Mouse (Mus musculus) hindbrain, embryonic 15.5 days (tissue): ENCODE results near the gene Sdk1. TPM values are rescaled to one million over a fixed set of nuclear protein-coding genes. Genes with fewer than 3 reads are reported as not detected.
A peak's percentile ranks its signal among the peaks of the same experiment; 100 is the strongest.

Experiments
- ATAC-seq: fragments of 200-750 bp; cut with Nextera tagmentation; 2 replicates; pipeline ENCODE4 v1.8.0; 2017; ENCODE audit warnings: low read depth, moderate number of reproducible peaks, moderate TSS enrichment; ENCODE audit not compliant: low FRiP score
- H3K27ac ChIP-seq: fragments of 300-500 bp; sonication (generic); replicated peaks from 2 replicates; pipeline ENCODE4 v1.5.1; 2015; ENCODE audit warnings: mild to moderate bottlenecking, inconsistent platforms
- H3K27me3 ChIP-seq: fragments of 300-500 bp; sonication (generic); 2 replicates; pipeline ENCODE4 v1.6.1; 2015; ENCODE audit warnings: control low read depth, inconsistent platforms
- H3K36me3 ChIP-seq: fragments of 300-500 bp; sonication (generic); 2 replicates; pipeline ENCODE4 v1.6.1; 2015; ENCODE audit warnings: control low read depth, inconsistent platforms
- H3K4me1 ChIP-seq: fragments of 300-500 bp; sonication (generic); replicated peaks from 2 replicates; pipeline ENCODE4 v1.6.1; 2015; ENCODE audit warnings: control low read depth, inconsistent platforms
- H3K4me2 ChIP-seq: fragments of 300-500 bp; sonication (generic); 2 replicates; pipeline ENCODE4 v1.6.1; 2015; ENCODE audit warnings: moderate library complexity, mild to moderate bottlenecking, inconsistent platforms
- H3K4me3 ChIP-seq: fragments of 300-500 bp; sonication (generic); 2 replicates; pipeline ENCODE4 v1.5.1; 2015; ENCODE audit warnings: mild to moderate bottlenecking, inconsistent platforms
- H3K9ac ChIP-seq: fragments of 300-500 bp; sonication (generic); 2 replicates; pipeline ENCODE4 v1.6.1; 2015; ENCODE audit warnings: inconsistent platforms
- H3K9me3 ChIP-seq: fragments of 300-500 bp; sonication (generic); 2 replicates; pipeline ENCODE4 v1.6.1; 2016; ENCODE audit warnings: control low read depth, inconsistent platforms
- WGBS: fragments of 180-500 bp; shearing (Covaris S2); methylation state at CpG from one replicate; pipeline ENCODE4 v1.1.7; 2015; 5-methylcytosine and 5-hydroxymethylcytosine counted together
- polyA plus RNA-seq: library from polyadenylated mRNA; unstranded; fragments of >200 nt; fragmentation: Nextera tagmentation; extraction: Ambion mirVana; gene quantifications from 2 replicates; pipeline ENCODE4 v1.2.1, GENCODE M21; 2015

Gene Sdk1
- polyA plus RNA-seq, 1 experiment from 2014 or later, result 2.5 TPM

- H3K9ac ChIP-seq, result no peak overlapping the region
- no peak for ATAC-seq
- no peaks in the 10 kb centered on the region for H3K27me3 ChIP-seq
- H3K4me2 ChIP-seq, result no peak overlapping the region
- WGBS, result 39% methylated on average over 3 of the region's 3 CpGs
- no peak overlapping the region for H3K27ac ChIP-seq
- H3K4me3 ChIP-seq, result no peak overlapping the region
- no peaks in the 10 kb centered on the region for H3K36me3 ChIP-seq
- no peaks in the 10 kb centered on the region for H3K9me3 ChIP-seq
- H3K4me1 ChIP-seq, result peaks cover 3% of the 10 kb centered on the region; the same call in 1 of the 2 replicates
Measured at GRCm38 (mm10) chr5:141884111-141884647, 642.9 kb downstream of the Sdk1 start.

- Histone ChIP-seq H3K9me3 (no peaks in the 10 kb centered on the region), H3K27me3 (no peaks in the 10 kb centered on the region), H3K4me2 (no peak overlapping the region), H3K36me3 (no peaks in the 10 kb centered on the region), H3K4me3 (no peak overlapping the region), H3K27ac (no peak overlapping the region), H3K9ac (no peak overlapping the region), H3K4me1 (peaks cover 16% of the 10 kb centered on the region)
- 50% methylated on average over 10 of the region's 10 CpGs for WGBS
- no peak for ATAC-seq
Measured at GRCm38 (mm10) chr5:141886006-141886405, 644.7 kb downstream of the Sdk1 start.

GRCm38 (mm10) chr5:141889766-141890165, 648.5 kb downstream of the Sdk1 start:
- peaks cover 16% of the 10 kb centered on the region for H3K4me1 ChIP-seq
- no peak overlapping the region for H3K4me3 ChIP-seq
- no peak overlapping the region for H3K9ac ChIP-seq
- WGBS, result 35% methylated on average over 9 of the region's 9 CpGs
- H3K27ac ChIP-seq, result no peak overlapping the region
- H3K27me3 ChIP-seq, result no peaks in the 10 kb centered on the region
- no peaks in the 10 kb centered on the region for H3K36me3 ChIP-seq
- H3K9me3 ChIP-seq, result no peaks in the 10 kb centered on the region
- no peak for ATAC-seq
- H3K4me2 ChIP-seq, result 0 out of 2 replicates have a peak overlapping the region, but pooled peaks have one; percentile 6

GRCm38 (mm10) chr5:141896402-141896801, 655.1 kb downstream of the Sdk1 start:
- no peak for ATAC-seq
- Histone ChIP-seq H3K27ac (no peak overlapping the region), H3K4me1 (no peaks in the 10 kb centered on the region), H3K4me2 (no peak overlapping the region), H3K27me3 (no peaks in the 10 kb centered on the region), H3K36me3 (no peaks in the 10 kb centered on the region), H3K9me3 (no peaks in the 10 kb centered on the region), H3K4me3 (no peak overlapping the region), H3K9ac (no peak overlapping the region)
- 81% methylated on average over 8 of the region's 8 CpGs for WGBS

DNA sequence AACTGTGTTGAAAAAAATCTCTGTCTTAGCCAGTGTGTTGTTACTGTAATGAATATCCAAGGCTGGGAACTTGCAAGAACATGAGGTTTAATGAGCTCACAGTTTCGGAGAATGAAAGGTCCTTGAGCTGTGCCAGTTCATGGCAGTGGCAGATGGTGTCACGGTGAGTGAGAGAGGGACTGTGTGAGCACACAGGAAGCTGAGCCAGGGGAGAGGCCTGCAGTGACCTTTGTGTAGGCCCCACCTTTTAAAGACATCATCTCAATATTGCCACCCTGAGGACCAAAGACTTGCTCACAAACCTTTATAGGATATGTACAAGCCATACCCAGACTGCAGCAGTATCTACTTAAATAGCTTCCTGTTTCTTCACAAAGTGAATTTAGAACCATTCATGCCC, 656.2 kb downstream of the Sdk1 start:
- H3K4me2 ChIP-seq, result no peak overlapping the region
- H3K36me3 ChIP-seq, result no peaks in the 10 kb centered on the region
- H3K9me3 ChIP-seq, result no peaks in the 10 kb centered on the region
- no peak overlapping the region for H3K4me3 ChIP-seq
- no peaks in the 10 kb centered on the region for H3K27me3 ChIP-seq
- no peak overlapping the region for H3K9ac ChIP-seq
- no peak overlapping the region for H3K27ac ChIP-seq
- no peak for ATAC-seq
- peaks cover 1% of the 10 kb centered on the region; the same call in 1 of the 2 replicates for H3K4me1 ChIP-seq
- WGBS, result 65% methylated on average over 2 of the region's 2 CpGs

- H3K27ac ChIP-seq, result no peak overlapping the region
- no peaks in the 10 kb centered on the region for H3K27me3 ChIP-seq
- no peak for ATAC-seq
- no peak overlapping the region for H3K9ac ChIP-seq
- WGBS, result 87% methylated on average over 7 of the region's 7 CpGs
- no peaks in the 10 kb centered on the region for H3K36me3 ChIP-seq
- H3K4me3 ChIP-seq, result no peak overlapping the region
- no peak overlapping the region for H3K4me2 ChIP-seq
- H3K9me3 ChIP-seq, result no peaks in the 10 kb centered on the region
- H3K4me1 ChIP-seq, result peaks cover 8% of the 10 kb centered on the region; the same call in 1 of the 2 replicates
Measured at GRCm38 (mm10) chr5:141899751-141900150, 658.5 kb downstream of the Sdk1 start.

GRCm38 (mm10) chr5:141902544-141903250, 661.4 kb downstream of the Sdk1 start:
- Histone ChIP-seq H3K4me2 (no peak overlapping the region), H3K4me3 (no peak overlapping the region), H3K36me3 (no peaks in the 10 kb centered on the region), H3K9ac (no peak overlapping the region), H3K9me3 (no peaks in the 10 kb centered on the region), H3K27me3 (no peaks in the 10 kb centered on the region), H3K27ac (no peak overlapping the region), H3K4me1 (peaks cover 16% of the 10 kb centered on the region; the same call in 1 of the 2 replicates)
- 56% methylated on average over 16 of the region's 16 CpGs for whole genome bisulfite sequencing
- ATAC-seq, result 0 out of 2 replicates have a peak, but pooled peaks have one; percentile 23

GRCm38 (mm10) chr5:141910444-141910843, 669.2 kb downstream of the Sdk1 start:
- Histone ChIP-seq H3K27me3 (no peaks in the 10 kb centered on the region), H3K27ac (no peak overlapping the region), H3K4me2 (no peak overlapping the region), H3K4me3 (no peak overlapping the region), H3K4me1 (peaks cover 13% of the 10 kb centered on the region; the same call in 1 of the 2 replicates), H3K9me3 (no peaks in the 10 kb centered on the region), H3K9ac (no peak overlapping the region), H3K36me3 (no peaks in the 10 kb centered on the region)
- no peak for ATAC-seq
- WGBS, result 79% methylated on average over 3 of the region's 3 CpGs

- 62% methylated on average over 8 of the region's 8 CpGs for WGBS
- ATAC-seq, result no peak
- H3K9ac ChIP-seq, result no peak overlapping the region
Measured at GRCm38 (mm10) chr5:141910886-141911285, 669.6 kb downstream of the Sdk1 start.

DNA sequence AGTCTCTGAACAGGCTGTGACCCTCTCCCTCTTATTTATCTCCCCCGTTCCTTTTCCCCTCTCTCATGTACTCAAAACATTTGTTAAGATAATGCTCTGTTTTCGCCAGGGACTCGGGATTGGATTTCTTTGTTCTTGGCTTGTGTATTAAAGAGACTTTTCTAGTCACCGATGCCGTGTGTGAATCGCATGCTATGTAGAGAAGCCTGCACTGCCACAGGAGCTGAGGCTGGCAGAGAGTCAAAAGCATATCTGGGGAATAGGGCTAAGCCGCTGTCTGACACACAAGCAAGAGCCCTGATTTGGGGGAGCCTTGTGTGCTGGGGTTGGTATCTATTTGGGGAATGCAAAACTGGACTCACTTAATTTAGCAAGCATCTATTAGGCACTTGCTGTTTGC, 671.6 kb downstream of the Sdk1 start:
- no peak overlapping the region for H3K27ac ChIP-seq

More at GRCm38 (mm10) chr5:141910886-141911285, 669.6 kb downstream of the Sdk1 start:
- H3K27ac ChIP-seq, result no peak overlapping the region
- H3K4me1 ChIP-seq, result peaks cover 13% of the 10 kb centered on the region; the same call in 1 of the 2 replicates
- no peaks in the 10 kb centered on the region for H3K36me3 ChIP-seq
- H3K27me3 ChIP-seq, result no peaks in the 10 kb centered on the region
- no peak overlapping the region for H3K4me3 ChIP-seq
- no peaks in the 10 kb centered on the region for H3K9me3 ChIP-seq
- no peak overlapping the region for H3K4me2 ChIP-seq

GRCm38 (mm10) chr5:141916954-141917353, 675.7 kb downstream of the Sdk1 start:
- no peak overlapping the region for H3K27ac ChIP-seq
- H3K4me1 ChIP-seq, result peaks cover 17% of the 10 kb centered on the region
- H3K9ac ChIP-seq, result no peak overlapping the region
- H3K36me3 ChIP-seq, result no peaks in the 10 kb centered on the region
- no peak overlapping the region for H3K4me3 ChIP-seq
- no peak for ATAC-seq
- no peak overlapping the region for H3K4me2 ChIP-seq
- WGBS, result 20% methylated on average over 2 of the region's 2 CpGs
- no peaks in the 10 kb centered on the region for H3K27me3 ChIP-seq
- no peaks in the 10 kb centered on the region for H3K9me3 ChIP-seq

More for the DNA sequence above, 671.6 kb downstream of the Sdk1 start:
- H3K27me3 ChIP-seq, result no peaks in the 10 kb centered on the region
- H3K4me3 ChIP-seq, result no peak overlapping the region
- no peak overlapping the region for H3K9ac ChIP-seq
- H3K4me1 ChIP-seq, result peaks cover 17% of the 10 kb centered on the region
- H3K9me3 ChIP-seq, result no peaks in the 10 kb centered on the region
- ATAC-seq, result no peak
- 53% methylated on average over 7 of the region's 7 CpGs for WGBS
- H3K4me2 ChIP-seq, result no peak overlapping the region
- no peaks in the 10 kb centered on the region for H3K36me3 ChIP-seq

- no peak overlapping the region for H3K27ac ChIP-seq
Measured at GRCm38 (mm10) chr5:141939000-141939399, 697.7 kb downstream of the Sdk1 start.

More at GRCm38 (mm10) chr5:141939000-141939399, 697.7 kb downstream of the Sdk1 start:
- Histone ChIP-seq H3K4me2 (no peak overlapping the region), H3K36me3 (no peaks in the 10 kb centered on the region), H3K27me3 (no peaks in the 10 kb centered on the region), H3K4me1 (no peaks in the 10 kb centered on the region), H3K9ac (no peak overlapping the region), H3K4me3 (no peak overlapping the region), H3K9me3 (no peaks in the 10 kb centered on the region)
- WGBS, result 70% methylated on average over 9 of the region's 9 CpGs
- ATAC-seq, result no peak
